Mouse (Mus musculus) kidney, postnatal 4 days (tissue): ENCODE measurements at regions not wholly inside any gene's neighbourhood (a gene's known extent, or its start where the extent isn't known, plus 50 kb on each side); places are given as distances from the start of the nearest gene placed in this dataset.

Source experiments
- DNase-seq, 2 experiments: peaks; one replicate each; pipeline ENCODE4 v3.0.0; 2021; ENCODE audit warnings: mixed read lengths in 2 of 2

DNA sequence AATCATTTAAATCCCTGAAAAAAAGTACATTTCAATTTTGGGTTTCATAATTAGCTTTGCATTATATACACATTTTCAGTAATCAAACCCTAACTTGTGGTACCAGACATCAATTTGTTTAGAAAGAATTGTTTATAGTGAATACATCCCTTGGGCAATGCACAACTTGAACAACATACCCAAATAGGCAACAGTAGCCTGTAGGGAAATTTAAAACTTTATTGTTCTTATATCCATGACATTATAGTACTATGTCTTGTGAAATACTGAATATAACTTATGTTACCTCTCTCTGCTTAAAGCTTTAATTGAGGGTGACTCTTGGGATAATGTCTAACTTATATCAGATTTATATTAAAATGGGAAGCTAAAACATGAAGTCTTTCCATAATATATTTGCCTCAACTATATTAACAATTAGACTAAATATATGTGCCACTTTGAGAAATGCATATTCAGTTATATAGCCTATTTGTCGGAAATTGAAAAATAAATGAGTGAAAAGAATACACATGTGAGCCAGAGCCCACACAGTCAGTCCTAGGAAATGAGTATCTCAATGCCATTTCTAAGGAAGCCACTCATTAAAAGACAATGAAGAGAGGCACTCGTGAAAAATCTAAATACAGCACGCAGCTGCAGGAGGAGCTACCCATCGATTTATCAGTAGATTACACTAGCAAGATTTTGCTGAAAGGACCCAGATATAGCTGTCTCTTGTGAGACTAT lies 458.1 kb upstream of the Slitrk6 start:
- DNase-seq: no peak

DNA sequence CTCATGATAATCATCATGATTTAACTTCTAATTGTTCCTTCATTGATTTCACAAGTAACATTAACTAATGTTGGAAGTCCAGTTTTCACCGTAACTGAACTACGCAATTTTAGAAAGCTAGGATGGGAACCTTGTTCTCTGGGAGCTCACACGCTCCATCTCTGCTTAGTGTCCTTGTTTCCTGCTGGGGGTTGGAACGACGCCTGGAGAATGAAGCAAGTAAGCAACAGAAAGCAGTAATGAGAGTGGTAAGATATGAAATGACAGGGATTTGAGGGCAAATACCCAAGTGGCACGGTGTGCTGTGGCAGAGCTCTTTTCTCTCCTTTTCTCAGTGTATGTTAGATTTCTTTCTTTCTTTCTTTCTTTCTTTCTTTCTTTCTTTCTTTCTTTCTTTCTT lies 448.0 kb upstream of the Slitrk5 start:
- no peak for DNase-seq

DNA sequence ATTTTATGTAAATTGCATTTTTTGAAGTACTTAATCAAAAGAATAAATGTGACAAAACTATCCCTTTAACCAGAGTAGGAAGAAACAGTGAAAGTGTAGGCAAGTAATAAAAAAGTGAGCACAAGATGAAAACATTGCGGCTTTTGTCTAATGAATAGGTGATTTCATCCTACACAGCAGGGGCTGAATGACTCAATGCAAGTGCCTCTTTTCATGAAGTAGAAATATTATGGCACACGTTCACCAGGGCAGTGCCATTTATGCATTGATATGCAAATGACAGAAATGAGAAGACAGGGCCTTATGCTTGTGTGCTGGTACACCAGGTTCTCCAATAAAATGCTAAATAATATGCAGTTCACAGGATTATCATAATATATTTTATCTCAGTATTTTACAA lies 435.8 kb upstream of the Slitrk5 start:
- no peak for DNase-seq

DNA sequence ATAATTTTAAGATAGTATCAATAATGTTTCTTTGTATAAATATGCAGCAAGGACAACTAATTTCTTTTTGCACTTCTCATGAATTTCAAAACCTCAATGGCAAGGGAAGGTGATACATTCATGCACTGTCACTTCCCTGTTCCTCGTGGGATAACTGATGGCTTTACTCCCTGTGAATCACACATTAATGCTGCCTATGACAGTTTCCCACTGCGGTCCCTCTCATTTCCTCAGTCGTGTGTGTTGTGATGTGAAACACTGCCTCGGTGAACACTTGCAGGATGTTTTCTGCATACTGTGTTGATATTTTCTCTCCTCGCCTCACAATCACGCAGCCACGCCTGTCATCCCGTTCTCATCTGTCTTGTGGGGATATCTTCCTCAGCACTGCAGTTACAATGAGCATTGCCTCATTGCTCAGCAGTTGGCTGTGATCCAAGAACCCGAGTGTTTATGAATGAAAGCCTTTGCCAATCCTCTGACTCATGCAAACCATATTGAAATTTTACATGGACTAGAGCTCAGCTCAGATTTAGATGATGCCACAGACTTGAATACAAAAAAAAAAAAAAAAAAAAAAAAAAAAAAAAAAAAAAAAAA lies 425.4 kb upstream of the Slitrk5 start:
- peak; percentile 0 to 1 for DNase-seq

DNA sequence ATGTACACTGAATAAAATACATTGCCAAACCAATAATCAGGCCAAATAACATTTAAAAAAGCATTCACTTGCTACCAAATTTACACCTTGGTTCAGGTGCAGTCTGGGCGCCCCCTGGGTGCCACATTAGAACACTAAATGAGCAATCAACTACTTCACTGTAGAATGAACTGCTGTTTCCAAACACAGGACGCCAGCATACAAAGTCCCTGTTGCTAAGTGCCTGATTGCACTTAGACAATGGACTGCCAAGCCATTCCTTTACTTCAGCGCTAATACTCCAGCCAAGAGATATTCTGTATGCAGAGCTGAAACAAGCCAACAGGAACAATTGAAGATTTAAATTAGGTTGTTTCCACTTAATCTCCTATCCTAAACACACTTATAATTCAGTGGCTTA lies 421.7 kb upstream of the Slitrk5 start:
- no peak for DNase-seq

DNA sequence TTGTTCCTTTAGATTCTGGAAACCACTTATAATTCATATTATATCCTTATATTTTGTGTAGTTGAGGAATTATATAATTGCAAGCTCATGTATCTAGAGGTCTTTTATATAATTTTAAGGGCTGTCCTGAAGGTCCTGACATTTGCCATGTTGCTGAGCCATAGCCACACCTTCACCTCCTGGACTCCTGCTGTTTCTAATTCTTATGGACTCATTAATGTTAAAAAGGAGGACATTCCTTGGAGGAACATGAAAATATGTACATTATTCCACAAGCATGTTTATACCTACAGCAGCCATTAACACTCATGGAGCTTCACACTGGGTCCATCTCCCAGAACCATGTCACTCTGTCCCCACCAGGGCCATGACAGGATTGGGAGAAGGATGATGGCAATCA lies 413.2 kb upstream of the Slitrk5 start:
- DNase-seq: no peak

DNA sequence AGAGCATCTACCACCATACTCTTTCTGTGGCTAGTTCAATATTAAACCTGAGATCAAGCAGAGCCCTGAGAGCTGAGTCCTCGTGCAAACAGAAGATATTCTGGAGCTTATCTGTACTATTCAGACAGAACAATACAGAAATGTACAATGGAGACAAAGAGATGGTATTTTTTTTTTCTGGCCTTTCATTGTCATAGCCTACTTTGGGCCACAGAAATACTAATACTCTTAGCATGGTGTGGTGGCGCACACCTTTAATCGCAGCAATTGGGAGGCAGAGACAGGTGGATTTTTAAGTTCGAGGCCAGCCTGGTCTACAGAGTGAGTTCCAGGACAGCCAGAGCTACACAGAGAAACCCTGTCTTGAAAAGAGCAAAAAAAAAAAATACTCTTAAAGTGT lies 404.7 kb upstream of the Slitrk5 start:
- no peak for DNase-seq

DNA sequence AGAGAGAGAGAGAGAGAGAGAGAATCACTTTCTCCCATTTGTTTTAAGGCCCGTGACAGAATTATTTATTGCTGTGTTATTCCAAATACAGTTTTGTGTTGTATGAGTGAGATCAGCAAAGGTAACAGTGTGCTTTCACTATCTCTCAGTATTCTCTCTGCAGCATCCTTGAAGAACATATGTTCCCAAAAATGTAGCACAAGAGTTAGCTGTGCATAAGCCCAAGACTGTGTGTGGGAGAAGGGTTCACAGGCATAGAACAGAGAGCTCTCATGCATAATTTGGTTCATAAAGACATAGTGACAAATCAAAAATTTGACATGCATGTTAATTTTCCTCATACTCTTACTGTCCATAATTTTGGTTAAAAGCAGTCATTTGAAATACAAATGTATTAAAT lies 393.5 kb upstream of the Slitrk5 start:
- DNase-seq: no peak

DNA sequence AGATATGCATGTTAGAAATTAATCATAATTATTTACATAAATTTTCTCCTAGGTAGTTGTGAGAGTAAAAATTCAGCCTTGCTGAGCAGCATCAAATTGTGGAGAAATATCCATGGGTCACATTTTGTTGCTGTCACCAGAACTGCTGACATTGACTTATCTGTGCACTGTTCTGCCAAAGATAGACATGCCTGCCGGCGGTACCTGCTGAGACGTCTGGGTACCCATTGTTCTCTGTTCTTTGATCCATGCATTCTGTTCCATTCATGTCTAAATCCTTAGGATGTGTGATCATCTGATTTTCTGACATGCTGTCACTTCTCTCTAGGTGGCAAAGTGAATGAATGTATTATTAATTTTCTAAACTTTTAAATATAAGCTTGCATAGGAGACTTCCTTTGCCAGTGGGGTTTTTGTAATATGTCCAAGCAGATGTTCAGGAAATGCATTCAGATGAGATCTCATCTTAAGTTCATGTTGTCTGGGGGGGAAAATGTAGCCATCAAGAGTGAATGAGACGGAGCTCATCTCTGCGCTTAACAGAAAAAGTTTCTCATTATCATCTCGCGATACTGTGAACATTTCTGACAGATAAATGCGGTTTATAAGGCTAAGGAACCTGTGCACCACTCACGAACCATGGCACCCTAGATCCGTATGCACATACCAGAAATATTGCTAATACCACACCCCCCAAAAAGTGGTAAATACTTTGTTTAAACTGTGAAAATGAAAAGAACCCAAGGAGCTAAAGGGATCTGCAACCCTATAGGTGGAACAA lies 391.0 kb upstream of the Slitrk5 start:
- DNase-seq: no peak

DNA sequence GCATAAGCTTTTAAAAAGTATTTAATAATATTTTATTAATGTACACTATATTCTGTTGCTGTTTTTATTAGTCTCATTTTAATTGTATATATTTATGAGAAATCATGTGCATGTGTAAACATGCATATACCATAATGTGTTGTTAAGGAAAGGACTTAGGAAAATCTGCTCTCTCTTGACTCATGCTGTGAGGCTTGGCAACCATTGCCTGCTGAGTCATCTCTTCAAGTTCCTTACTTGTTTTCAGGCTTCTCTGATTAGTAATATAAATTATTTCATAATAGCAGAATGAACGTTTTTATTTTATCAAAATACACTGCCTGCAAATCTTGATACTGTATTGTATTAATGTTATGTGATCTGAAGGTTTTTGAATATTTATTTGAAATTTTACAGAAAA lies 388.9 kb upstream of the Slitrk5 start:
- no peak for DNase-seq

DNA sequence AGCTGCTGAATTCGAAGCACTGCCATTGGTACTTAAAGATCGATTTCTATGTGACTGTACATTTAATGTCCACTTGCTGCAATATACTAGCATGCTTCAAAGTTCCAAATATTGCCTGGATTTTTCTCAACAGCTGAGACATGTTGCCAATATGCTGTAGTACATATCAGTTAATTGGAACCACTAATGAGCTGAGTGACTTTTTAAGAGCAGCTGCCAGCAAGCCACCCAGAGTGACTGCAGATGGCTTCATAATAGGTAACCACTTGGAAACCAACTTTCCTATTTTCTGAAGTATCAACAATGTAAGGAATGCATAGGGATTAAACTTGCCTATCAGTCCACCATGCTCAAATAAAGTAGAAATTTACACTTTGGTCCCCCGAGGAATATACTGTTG lies 379.4 kb upstream of the Slitrk5 start:
- no peak for DNase-seq

DNA sequence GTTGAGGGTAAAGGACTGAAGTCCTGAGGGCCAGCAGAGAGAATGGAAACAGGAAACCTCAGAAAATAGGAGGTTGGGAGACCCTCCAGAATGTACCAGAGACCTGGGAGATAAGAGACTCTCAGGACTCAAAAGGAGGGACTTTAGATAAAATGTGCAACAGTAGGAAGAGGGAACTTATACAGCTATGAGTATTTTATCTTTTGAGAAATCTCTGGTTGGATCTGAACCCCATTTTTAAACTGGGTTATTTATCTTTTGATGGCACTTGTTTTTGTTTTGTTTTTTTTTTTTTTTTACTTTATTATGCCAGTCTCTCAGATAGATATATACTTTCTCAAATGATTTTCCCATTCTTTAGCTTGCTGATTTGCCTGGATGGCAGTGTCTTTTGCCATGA lies 377.1 kb upstream of the Slitrk5 start:
- DNase-seq: no peak

DNA sequence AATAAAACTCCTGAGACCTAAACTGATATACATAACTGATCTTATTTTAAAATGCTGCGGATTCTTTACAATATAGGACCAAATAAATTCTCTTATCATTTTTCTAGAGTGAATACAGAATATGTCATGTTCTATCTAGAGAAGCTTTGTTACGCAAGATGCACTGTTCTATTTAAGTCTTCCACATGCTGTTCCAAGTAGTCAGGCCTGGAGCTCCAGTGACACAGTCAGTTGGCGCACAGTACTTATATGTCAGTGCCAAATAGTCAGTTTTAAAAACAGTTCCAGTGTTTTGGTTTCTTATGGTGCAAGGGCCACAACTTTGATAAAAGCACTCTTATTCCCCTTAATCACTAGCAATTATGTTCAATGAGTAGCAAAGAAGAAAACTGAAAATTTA lies 344.3 kb upstream of the Slitrk5 start:
- no peak for DNase-seq

DNA sequence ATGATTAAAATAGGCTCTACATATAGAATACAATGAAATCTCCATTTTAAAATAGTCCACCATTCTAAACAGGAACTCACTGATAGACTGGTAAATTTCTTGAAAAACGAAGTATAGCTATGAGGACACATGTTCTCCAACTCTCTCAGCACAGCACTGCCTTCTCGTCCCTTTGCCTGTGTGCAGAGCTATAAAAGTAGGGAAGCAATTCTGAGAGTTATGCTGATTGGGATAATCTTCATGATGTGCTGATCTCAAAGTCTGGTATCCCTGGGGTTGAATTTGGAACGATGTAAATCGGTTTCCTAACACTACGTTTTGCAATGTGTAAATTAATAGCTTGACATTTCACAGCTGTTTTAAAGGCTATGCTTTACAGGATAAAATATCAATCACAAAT lies 321.4 kb upstream of the Slitrk5 start:
- DNase-seq: no peak

DNA sequence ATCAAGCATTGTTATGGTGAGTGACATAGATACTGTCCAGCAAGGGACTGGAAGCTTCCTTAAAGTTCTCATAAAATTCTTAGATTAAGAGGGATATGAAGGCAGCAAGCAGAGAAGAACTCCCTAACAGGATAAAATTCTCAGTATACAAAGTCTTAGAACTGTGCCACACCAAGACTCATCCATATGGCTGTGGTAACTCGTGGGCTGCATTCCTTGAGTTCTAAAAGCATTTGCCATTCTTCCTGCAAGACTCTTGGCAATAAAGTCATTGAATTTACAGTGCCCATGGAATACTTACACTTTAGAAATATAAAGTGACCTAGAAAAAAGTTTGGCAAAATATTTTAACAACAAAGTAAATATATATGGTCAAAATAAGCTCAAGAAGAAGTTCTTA lies 278.1 kb upstream of the Slitrk5 start:
- no peak for DNase-seq

DNA sequence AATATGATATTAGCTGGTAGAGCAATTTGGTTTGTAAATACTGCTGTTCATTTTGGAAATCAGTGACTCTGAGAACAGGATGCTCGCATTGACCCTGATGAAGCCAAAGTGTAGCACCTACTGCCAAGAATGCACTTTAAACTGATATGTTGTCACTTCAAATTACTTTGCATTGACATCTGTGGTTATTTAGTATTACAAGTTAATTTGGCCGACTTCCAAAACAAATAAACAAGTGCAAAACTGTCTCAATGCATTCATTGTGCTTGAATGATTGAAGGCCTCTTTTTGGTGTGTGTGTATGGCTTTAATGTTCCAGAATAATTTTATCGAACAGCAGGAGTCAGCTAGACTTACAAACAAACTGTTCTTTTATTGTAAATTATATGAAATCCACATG lies 274.1 kb upstream of the Slitrk5 start:
- no peak for DNase-seq

DNA sequence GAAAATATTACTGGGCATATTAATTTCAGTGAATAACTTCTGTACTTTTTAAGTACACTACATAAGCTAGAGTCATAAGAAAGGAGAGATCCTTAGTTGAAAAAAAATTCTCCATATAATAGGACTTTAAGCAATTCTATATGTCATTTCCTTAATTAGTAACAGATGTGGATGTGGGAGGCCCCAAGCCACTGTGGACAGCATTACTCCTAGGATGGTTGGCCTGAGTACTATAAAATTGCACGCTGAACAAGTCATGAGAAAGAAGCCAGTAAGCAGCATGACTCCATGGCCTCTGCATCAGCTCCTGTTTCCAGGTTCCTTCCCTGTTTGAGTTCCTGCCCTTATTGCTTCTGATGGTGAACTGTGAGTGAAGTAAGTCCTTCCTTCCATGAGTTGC lies 272.4 kb upstream of the Slitrk5 start:
- no peak for DNase-seq

DNA sequence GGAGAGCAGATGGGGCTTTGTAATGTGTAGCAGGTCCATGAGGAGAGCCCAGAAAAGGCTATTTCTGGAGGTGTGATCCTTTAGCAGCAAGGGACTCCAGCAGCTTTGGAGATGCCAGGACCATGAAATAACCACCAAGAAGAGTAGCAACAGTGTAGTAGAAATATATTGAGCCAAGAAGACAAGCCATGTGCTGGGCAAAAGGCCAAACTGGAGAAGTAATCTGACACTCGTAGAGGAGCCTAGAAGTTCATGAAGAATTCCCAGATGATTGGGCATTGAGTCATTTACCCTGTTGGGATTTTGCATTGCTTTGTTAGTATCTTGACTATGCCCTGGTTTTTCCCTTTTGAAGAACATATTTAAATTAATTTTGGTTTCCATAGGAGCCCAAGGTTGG lies 271.3 kb upstream of the Slitrk5 start:
- no peak for DNase-seq

DNA sequence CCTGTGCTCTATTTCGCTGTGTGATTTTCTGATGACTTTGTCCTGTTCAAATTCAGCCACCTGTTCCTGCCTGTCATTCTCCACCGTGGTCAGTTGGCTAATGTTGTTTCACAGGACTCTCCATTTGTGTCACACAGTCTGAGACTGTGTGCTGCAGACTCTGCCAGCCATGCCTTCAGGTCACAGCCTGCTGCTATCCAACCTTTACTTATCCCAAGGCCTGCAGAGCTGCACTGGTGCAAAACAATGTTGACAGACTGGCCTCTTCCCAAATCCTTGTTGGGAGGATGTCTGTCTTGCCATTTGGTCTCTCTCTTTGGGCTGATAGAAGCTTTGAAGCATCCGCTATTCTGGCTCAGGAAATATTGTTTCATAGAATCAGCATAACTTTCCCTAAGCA lies 261.4 kb upstream of the Slitrk5 start:
- no peak for DNase-seq

DNA sequence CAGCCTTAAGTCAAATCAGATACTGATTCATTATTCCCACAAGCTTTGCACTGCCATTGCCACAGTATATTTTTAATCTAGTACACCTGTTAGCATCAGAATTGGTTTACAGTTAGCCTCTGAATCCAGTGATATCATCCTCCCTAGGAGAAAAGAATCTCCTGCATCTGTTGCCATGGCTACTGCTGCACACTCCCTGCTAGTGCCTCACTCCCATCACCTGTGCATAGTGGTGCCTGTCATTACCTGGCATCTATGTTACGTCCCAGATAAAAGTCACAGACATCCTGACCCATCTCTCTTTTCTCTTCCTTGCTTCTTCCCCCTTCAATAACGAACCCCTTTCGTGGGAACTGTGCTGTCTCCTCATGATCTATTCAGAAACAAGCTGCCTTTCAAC lies 256.4 kb upstream of the Slitrk5 start:
- DNase-seq: no peak

DNA sequence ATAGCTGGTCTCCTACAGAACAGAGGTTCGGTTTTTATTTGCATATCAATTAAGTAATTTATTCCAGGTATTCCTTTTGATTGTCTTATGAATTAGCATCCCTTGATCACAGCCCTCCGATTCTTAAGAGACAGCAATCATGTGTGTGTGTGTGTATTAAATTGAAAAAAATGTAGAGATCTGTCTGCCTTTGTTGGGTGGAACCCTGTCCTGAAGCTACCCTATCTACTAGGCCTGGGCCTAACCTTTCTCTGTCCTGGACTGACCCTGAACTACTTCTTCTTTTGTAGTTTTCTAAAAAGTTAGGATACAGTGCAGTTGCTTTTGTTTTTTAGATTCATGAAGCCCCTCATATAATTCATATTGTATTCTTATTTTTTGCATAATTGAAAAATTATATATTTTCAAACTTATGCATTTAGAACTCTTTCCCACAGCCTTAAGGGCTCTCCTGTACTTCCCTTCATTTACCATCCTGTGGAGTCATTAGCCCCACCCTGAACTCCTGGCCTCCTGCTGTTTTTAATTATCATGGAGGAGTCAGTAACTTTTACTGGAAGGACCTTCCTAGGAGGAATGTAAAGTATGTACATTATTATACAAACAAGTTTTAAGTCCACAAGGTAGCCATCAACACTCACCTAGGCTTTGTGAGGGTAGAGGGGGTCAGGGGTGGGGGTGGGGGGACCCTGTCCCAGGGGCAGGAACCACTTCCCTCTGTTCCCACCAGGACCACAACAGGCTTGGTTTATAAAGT lies 245.6 kb upstream of the Slitrk5 start:
- no peak for DNase-seq
